Mouse (Mus musculus): ENCODE measurements at regions not wholly inside any gene's neighbourhood (a gene's known extent, or its start where the extent isn't known, plus 50 kb on each side); places are given as distances from the start of the nearest gene placed in this dataset.

- Histone ChIP-seq H3K36me3 (no peaks in the 10 kb centered on the region), H3K27ac (no peak overlapping the region), H3K4me1 (replicated peaks) (no peaks in the 10 kb centered on the region), H3K9me3 (replicated peaks) (no peaks in the 10 kb centered on the region), H3K27me3 (no peaks in the 10 kb centered on the region), H3K4me2 (no peak overlapping the region), H3K9ac (no peak overlapping the region), H3K4me3 (no peak overlapping the region)
- WGBS: 66% methylated on average over 5 of the region's 5 CpGs
- no peak for ATAC-seq (replicated peaks; ENCODE audit: insufficient number of reproducible peaks, insufficient read depth, low FRiP score, low read depth)
These were observed 88.5 kb downstream of the Irx1 start for GRCm38 (mm10) chr13:71874986-71875385.

GRCm38 (mm10) chr13:71868763-71869162 is 94.8 kb downstream of the Irx1 start:
- no peak overlapping the region for H3K4me2 ChIP-seq
- 68% methylated on average over 6 of the region's 6 CpGs for WGBS
- ATAC-seq (replicated peaks; ENCODE audit: insufficient number of reproducible peaks, insufficient read depth, low FRiP score, low read depth): no peak
- no peaks in the 10 kb centered on the region for H3K27me3 ChIP-seq
- no peak overlapping the region for H3K9ac ChIP-seq
- no peak overlapping the region for H3K4me3 ChIP-seq
- no peak overlapping the region for H3K27ac ChIP-seq
- no peaks in the 10 kb centered on the region for H3K36me3 ChIP-seq
- H3K9me3 ChIP-seq (replicated peaks): no peaks in the 10 kb centered on the region
- no peaks in the 10 kb centered on the region for H3K4me1 ChIP-seq (replicated peaks)

GRCm38 (mm10) chr13:71853426-71854025 is 110.0 kb downstream of the Irx1 start:
- no peak overlapping the region for H3K27ac ChIP-seq
- no peak overlapping the region for H3K4me3 ChIP-seq
- no peak overlapping the region for H3K4me2 ChIP-seq
- no peak overlapping the region for H3K9ac ChIP-seq
- WGBS: 58% methylated on average over 7 of the region's 7 CpGs
- H3K9me3 ChIP-seq (replicated peaks): no peaks in the 10 kb centered on the region
- no peaks in the 10 kb centered on the region for H3K4me1 ChIP-seq (replicated peaks)
- no peaks in the 10 kb centered on the region for H3K27me3 ChIP-seq
- no peak for ATAC-seq (replicated peaks; ENCODE audit: insufficient number of reproducible peaks, insufficient read depth, low FRiP score, low read depth)
- H3K36me3 ChIP-seq: no peaks in the 10 kb centered on the region

GRCm38 (mm10) chr13:71804032-71804958 is 159.2 kb downstream of the Irx1 start:
- H3K9ac ChIP-seq: no peak overlapping the region
- ATAC-seq (replicated peaks; ENCODE audit: insufficient number of reproducible peaks, insufficient read depth, low FRiP score, low read depth): no peak
- H3K9me3 ChIP-seq (replicated peaks): no peaks in the 10 kb centered on the region
- no peak overlapping the region for H3K27ac ChIP-seq
- H3K4me1 ChIP-seq (replicated peaks): no peaks in the 10 kb centered on the region
- no peak overlapping the region for H3K4me3 ChIP-seq
- H3K4me2 ChIP-seq: no peak overlapping the region
- H3K27me3 ChIP-seq: no peaks in the 10 kb centered on the region
- 77% methylated on average over 16 of the region's 16 CpGs for WGBS
- H3K36me3 ChIP-seq: no peaks in the 10 kb centered on the region

- WGBS: 72% methylated on average over 6 of the region's 6 CpGs
These were observed 165.2 kb downstream of the Irx1 start for GRCm38 (mm10) chr13:71798288-71798687.

GRCm38 (mm10) chr13:71784740-71785139 is 178.8 kb downstream of the Irx1 start:
- Histone ChIP-seq H3K9me3 (replicated peaks) (no peaks in the 10 kb centered on the region), H3K9ac (no peak overlapping the region), H3K4me2 (peak overlapping the region; percentile 12), H3K36me3 (no peaks in the 10 kb centered on the region), H3K4me1 (replicated peaks) (peaks cover 15% of the 10 kb centered on the region), H3K4me3 (no peak overlapping the region), H3K27ac (no peak overlapping the region), H3K27me3 (no peaks in the 10 kb centered on the region)
- peak; percentile 62; the same call in 1 of the 2 replicates for ATAC-seq (replicated peaks; ENCODE audit: insufficient number of reproducible peaks, insufficient read depth, low FRiP score, low read depth)
- 15% methylated on average over 10 of the region's 10 CpGs for WGBS

More at GRCm38 (mm10) chr13:71798288-71798687, 165.2 kb downstream of the Irx1 start:
- no peak for ATAC-seq (replicated peaks; ENCODE audit: insufficient number of reproducible peaks, insufficient read depth, low FRiP score, low read depth)
- Histone ChIP-seq H3K9me3 (replicated peaks) (no peaks in the 10 kb centered on the region), H3K27ac (no peak overlapping the region), H3K9ac (no peak overlapping the region), H3K36me3 (no peaks in the 10 kb centered on the region), H3K27me3 (no peaks in the 10 kb centered on the region), H3K4me2 (no peak overlapping the region), H3K4me3 (no peak overlapping the region), H3K4me1 (replicated peaks) (no peaks in the 10 kb centered on the region)

GRCm38 (mm10) chr13:71747003-71747965 is 216.2 kb downstream of the Irx1 start:
- no peaks in the 10 kb centered on the region for H3K4me1 ChIP-seq (replicated peaks)
- H3K27ac ChIP-seq: no peak overlapping the region
- no peak overlapping the region for H3K9ac ChIP-seq
- H3K4me3 ChIP-seq: no peak overlapping the region
- no peaks in the 10 kb centered on the region for H3K9me3 ChIP-seq (replicated peaks)
- ATAC-seq (replicated peaks; ENCODE audit: insufficient number of reproducible peaks, insufficient read depth, low FRiP score, low read depth): no peak
- no peaks in the 10 kb centered on the region for H3K27me3 ChIP-seq
- H3K4me2 ChIP-seq: no peak overlapping the region
- no peaks in the 10 kb centered on the region for H3K36me3 ChIP-seq
- 76% methylated on average over 11 of the region's 11 CpGs for WGBS

GRCm38 (mm10) chr13:71746534-71746933 is 217.0 kb downstream of the Irx1 start:
- Histone ChIP-seq H3K4me3 (no peak overlapping the region), H3K4me1 (replicated peaks) (no peaks in the 10 kb centered on the region), H3K4me2 (no peak overlapping the region), H3K27me3 (no peaks in the 10 kb centered on the region), H3K9me3 (replicated peaks) (no peaks in the 10 kb centered on the region), H3K9ac (no peak overlapping the region), H3K27ac (no peak overlapping the region), H3K36me3 (no peaks in the 10 kb centered on the region)
- WGBS: 47% methylated on average over 3 of the region's 3 CpGs
- no peak for ATAC-seq (replicated peaks; ENCODE audit: insufficient number of reproducible peaks, insufficient read depth, low FRiP score, low read depth)

- Histone ChIP-seq H3K27me3 (no peaks in the 10 kb centered on the region), H3K27ac (no peak overlapping the region), H3K9me3 (replicated peaks) (no peaks in the 10 kb centered on the region), H3K4me1 (replicated peaks) (no peaks in the 10 kb centered on the region), H3K4me3 (no peak overlapping the region), H3K9ac (no peak overlapping the region), H3K36me3 (no peaks in the 10 kb centered on the region), H3K4me2 (no peak overlapping the region)
- 70% methylated on average over 8 of the region's 8 CpGs for WGBS
- no peak for ATAC-seq (replicated peaks; ENCODE audit: insufficient number of reproducible peaks, insufficient read depth, low FRiP score, low read depth)
These were observed 226.6 kb downstream of the Irx1 start for GRCm38 (mm10) chr13:71736821-71737345.

- Histone ChIP-seq H3K36me3 (no peaks in the 10 kb centered on the region), H3K27ac (no peak overlapping the region), H3K27me3 (no peaks in the 10 kb centered on the region), H3K9me3 (replicated peaks) (no peaks in the 10 kb centered on the region), H3K4me3 (no peak overlapping the region), H3K4me1 (replicated peaks) (no peaks in the 10 kb centered on the region), H3K4me2 (no peak overlapping the region), H3K9ac (no peak overlapping the region)
- no peak for ATAC-seq (replicated peaks; ENCODE audit: insufficient number of reproducible peaks, insufficient read depth, low FRiP score, low read depth)
- 43% methylated on average over 12 of the region's 12 CpGs for WGBS
These were observed 229.3 kb downstream of the Irx1 start for GRCm38 (mm10) chr13:71734261-71734660.

GRCm38 (mm10) chr13:71733360-71733759 is 230.2 kb downstream of the Irx1 start:
- no peaks in the 10 kb centered on the region for H3K4me1 ChIP-seq (replicated peaks)
- no peak overlapping the region for H3K4me2 ChIP-seq
- no peak overlapping the region for H3K4me3 ChIP-seq
- no peak overlapping the region for H3K27ac ChIP-seq
- 83% methylated on average over 5 of the region's 5 CpGs for WGBS
- no peaks in the 10 kb centered on the region for H3K27me3 ChIP-seq
- no peak overlapping the region for H3K9ac ChIP-seq
- H3K9me3 ChIP-seq (replicated peaks): no peaks in the 10 kb centered on the region
- H3K36me3 ChIP-seq: no peaks in the 10 kb centered on the region
- no peak for ATAC-seq (replicated peaks; ENCODE audit: insufficient number of reproducible peaks, insufficient read depth, low FRiP score, low read depth)
